ENCODE assay signal across 31 mouse cellular contexts in genomic region chr2:121756336-121756735, GRCm38 (mm10). TPM values are rescaled to one million over a fixed set of nuclear protein-coding genes. Genes with fewer than 3 reads are reported as not detected.
A peak's percentile ranks its signal among the peaks of the same experiment; 100 is the strongest.
DNase-seq lines count a peak whose midpoint lies in the region; ATAC-seq and TF ChIP-seq lines count a peak whose summit lies in the region.
"Had no signal": no experiment of that assay in that cellular context is flagged by ENCODE, and none has a peak within 500 bp of the region (broad histone marks: within the 10 kb centered on the region; RNA-seq: fewer than 3 reads in every experiment).

No protein-coding gene starts in this region.

- no peak overlapping the region for H3K4me3 ChIP-seq in midbrain, embryonic 11.5 days (ENCODE audit: low read depth, low read length)
- H3K4me3 ChIP-seq in midbrain, postnatal 0 days (ENCODE audit: low read depth, low read length), result no peak overlapping the region
- H3K4me3 ChIP-seq in left cerebral cortex, adult 2 months, result no peak overlapping the region
- H3K4me3 ChIP-seq: embryonic facial prominence, embryonic 12.5 days; forebrain, embryonic 15.5 days; heart, adult 2 months; heart, embryonic 12.5 days; hindbrain, embryonic 15.5 days; limb, embryonic 12.5 days; megakaryocyte, embryonic 14.5 days; midbrain, embryonic 13.5 days had no signal

- intact Hi-C loops in left cerebral cortex, adult 2 months (cut with DNase I), result no loop called here

- ATAC-seq in midbrain, embryonic 11.5 days (ENCODE audit: low FRiP score), result no peak
- no peak for ATAC-seq in midbrain, postnatal 0 days (ENCODE audit: low FRiP score)
- ATAC-seq: forebrain, embryonic 15.5 days; inflammation-experienced regulatory T-cells, adult 6 months; liver, postnatal 0 days; midbrain, embryonic 13.5 days had no signal

- H3K4me1 ChIP-seq in midbrain, embryonic 11.5 days (ENCODE audit: control insufficient read depth, insufficient read depth, low read length), result peaks cover 7% of the 10 kb centered on the region
- H3K4me1 ChIP-seq in midbrain, postnatal 0 days (ENCODE audit: insufficient read depth, low read length), result 0 out of 2 replicates have a peak, but pooled peaks cover 2% of the 10 kb centered on the region
- H3K4me1 ChIP-seq: embryonic facial prominence, embryonic 12.5 days; heart, embryonic 12.5 days; limb, embryonic 12.5 days; megakaryocyte, embryonic 14.5 days had no signal

- H3K9ac ChIP-seq in midbrain, embryonic 11.5 days (ENCODE audit: low read length), result no peak overlapping the region
- H3K9ac ChIP-seq in midbrain, postnatal 0 days (replicated peaks; ENCODE audit: low read length, poor library complexity, severe bottlenecking), result no peak overlapping the region
- H3K9ac ChIP-seq: embryonic facial prominence, embryonic 12.5 days; forebrain, embryonic 15.5 days; heart, embryonic 12.5 days; hindbrain, embryonic 15.5 days; limb, embryonic 12.5 days; liver, postnatal 0 days; midbrain, embryonic 13.5 days had no signal

- no peak overlapping the region for H3K27ac ChIP-seq in midbrain, embryonic 11.5 days (ENCODE audit: low read depth, low read length)
- no peak overlapping the region for H3K27ac ChIP-seq in midbrain, postnatal 0 days (ENCODE audit: low read depth, low read length)
- no peak overlapping the region for H3K27ac ChIP-seq in left cerebral cortex, adult 2 months
- H3K27ac ChIP-seq: embryonic facial prominence, embryonic 12.5 days; forebrain, embryonic 15.5 days; heart, adult 2 months; hindbrain, embryonic 15.5 days; limb, embryonic 12.5 days; midbrain, embryonic 13.5 days had no signal

- DNase-seq in midbrain, embryonic 11.5 days (ENCODE audit: low spot score, missing footprints), result peak; percentile 37
- no peak for DNase-seq in midbrain, postnatal 0 days (ENCODE audit: low spot score)
- DNase-seq in MEL-GATA-1-ER (ENCODE audit: extremely low read depth, low read depth) (peak; percentile 3), adipocyte (ENCODE audit: low spot score) (no peak)
- DNase-seq in c-Kit-positive CD71-negative TER-119-negative erythroid progenitor cells, embryonic 14.5 days (ENCODE audit: low read depth), result peak; percentile 5
- no peak for DNase-seq in right cerebral cortex, adult 2 months (ENCODE audit: low spot score in 2 of 2)
- no peak for DNase-seq in left cerebral cortex, adult 2 months (ENCODE audit: extremely low spot score in 1 of 2, low spot score in 2 of 2)
- DNase-seq: adrenal gland, adult 2 months; adrenal gland, postnatal 36 days; B cell, adult 2 months; cerebellum, adult 11 months; cerebellum, adult 9-11 months; embryo, embryonic 11 days; heart, adult 2 months; kidney, adult 11 months; kidney, postnatal 25 days; liver, postnatal 0 days; lung, postnatal 4 days; retina, postnatal 1 day; spleen, adult 18-20 months; thymus, postnatal 14 days had no signal

- no peak for TF ChIP-seq CTCF in midbrain, postnatal 0 days (IDR thresholded peaks at IDR 0.05)
- no peak for TF ChIP-seq CTCF in left cerebral cortex, adult 2 months (IDR thresholded peaks at IDR 0.05)

- no peaks in the 10 kb centered on the region for H3K36me3 ChIP-seq in midbrain, embryonic 11.5 days (ENCODE audit: control insufficient read depth, insufficient read depth, low read length)
- H3K36me3 ChIP-seq in midbrain, postnatal 0 days (ENCODE audit: insufficient read depth, low read length), result no peaks in the 10 kb centered on the region
- H3K36me3 ChIP-seq: embryonic facial prominence, embryonic 12.5 days; forebrain, embryonic 15.5 days; heart, embryonic 12.5 days; hindbrain, embryonic 15.5 days; limb, embryonic 12.5 days; midbrain, embryonic 13.5 days had no signal

- H3K4me2 ChIP-seq in midbrain, embryonic 11.5 days, result no peak overlapping the region
- no peak overlapping the region for H3K4me2 ChIP-seq in midbrain, postnatal 0 days (ENCODE audit: low read depth, low read length, poor library complexity, severe bottlenecking)
- H3K4me2 ChIP-seq: embryonic facial prominence, embryonic 12.5 days; forebrain, embryonic 15.5 days; heart, embryonic 12.5 days; hindbrain, embryonic 15.5 days; limb, embryonic 12.5 days; liver, embryonic 11.5 days; midbrain, embryonic 13.5 days had no signal

- 90% methylated on average over 1 of the region's 1 CpGs for WGBS in midbrain, embryonic 11.5 days
- WGBS in midbrain, postnatal 0 days, result 100% methylated on average over 1 of the region's 1 CpGs

- H3K9me3 ChIP-seq in midbrain, embryonic 11.5 days (ENCODE audit: control insufficient read depth, low read length), result no peaks in the 10 kb centered on the region
- H3K9me3 ChIP-seq in midbrain, postnatal 0 days (ENCODE audit: low read length), result no peaks in the 10 kb centered on the region
- H3K9me3 ChIP-seq: embryonic facial prominence, embryonic 12.5 days; forebrain, embryonic 15.5 days; heart, embryonic 12.5 days; hindbrain, embryonic 15.5 days; limb, embryonic 12.5 days; megakaryocyte, embryonic 14.5 days; midbrain, embryonic 13.5 days had no signal

- H3K27me3 ChIP-seq in midbrain, embryonic 11.5 days (ENCODE audit: control insufficient read depth, insufficient read depth, low read length), result no peaks in the 10 kb centered on the region
- no peaks in the 10 kb centered on the region for H3K27me3 ChIP-seq in midbrain, postnatal 0 days (ENCODE audit: insufficient read depth, low read length)
- H3K27me3 ChIP-seq: embryonic facial prominence, embryonic 12.5 days; forebrain, embryonic 15.5 days; heart, embryonic 12.5 days; hindbrain, embryonic 15.5 days; limb, embryonic 12.5 days; midbrain, embryonic 13.5 days had no signal

RNA-seq across cellular contexts. Expression of gene Frmd5, which starts 50.6 kb away (rescaled TPM):
- polyA plus RNA-seq in midbrain, embryonic 11.5 days (2014; fragmentation: Nextera tagmentation; extraction: Ambion mirVana), result 12.7 and 14.6 TPM in 2 replicates
- total RNA-seq in midbrain, postnatal 0 days (2014; rRNA removed), result 38.3 and 42.5 TPM in 2 replicates
- polyA plus RNA-seq in midbrain, postnatal 0 days (2015; fragmentation: Nextera tagmentation; extraction: Ambion mirVana), result 12.3 and 14.6 TPM in 2 replicates
- total RNA-seq in left cerebral cortex, adult 2 months (2021), result 10 to 100 TPM; 53.8 to 56.3 TPM
- total RNA-seq: hematopoietic stem cell, adult 5-6 weeks had no signal

Comparison
In these comparisons a context has a peak if more than half of its experiments do, and no peak if none do; other contexts are left out.
1. DNase-seq: peak in midbrain, embryonic 11.5 days (single experiment), MEL-GATA-1-ER (single experiment) and c-Kit-positive CD71-negative TER-119-negative erythroid progenitor cells, embryonic 14.5 days (single experiment); none in midbrain, postnatal 0 days (single experiment), adipocyte (single experiment), right cerebral cortex, adult 2 months (0 of 2) and left cerebral cortex, adult 2 months (0 of 2).